Mouse (Mus musculus) liver, embryonic 14 days (tissue): ENCODE results near the gene Nlrp2. TPM values are rescaled to one million over a fixed set of nuclear protein-coding genes. Genes with fewer than 3 reads are reported as not detected.

ENCODE experiments used
- polyA plus RNA-seq: library from polyadenylated mRNA; depleted of rRNA; stranded (reverse); fragments of >200 nt; gene quantifications from 2 replicates; pipeline ENCODE4 v1.2.3, GENCODE M21; 2012; rRNA removed

Nlrp2 gene
- polyA plus RNA-seq = not detected in 2 replicates

GRCm38 (mm10) chr7:5350935-5351334 lies at the start of gene Nlrp2:
TSS of gene Nlrp2 (minus strand) at chr7:5351035.

GRCm38 (mm10) chr7:5350237-5350636 lies 598 bp downstream of the Nlrp2 start, which contains the start of gene Gm5065:
TSS of gene Gm5065 (plus strand) at chr7:5350537.

Other genes with a start within 250 kb of the Nlrp2 start
- not detected in 2 replicates for gene Rfpl4, start 234.1 kb downstream of the Nlrp2 start, polyA plus RNA-seq
- 0.14 and 0.20 TPM in 2 replicates for gene Rasl2-9, start 225.1 kb downstream of the Nlrp2 start, polyA plus RNA-seq
- not detected in 2 replicates for gene Vmn1r55, start 201.4 kb downstream of the Nlrp2 start, polyA plus RNA-seq
- gene Vmn1r56, start 154.3 kb downstream of the Nlrp2 start, polyA plus RNA-seq = not detected in 2 replicates
- gene Vmn1r57, start 132.5 kb downstream of the Nlrp2 start, polyA plus RNA-seq = not detected in 2 replicates
- gene Gm5065, start 498 bp downstream of the Nlrp2 start, polyA plus RNA-seq = not detected in 2 replicates
- gene Vmn1r58, start 62.4 kb upstream of the Nlrp2 start, polyA plus RNA-seq = not detected in 2 replicates
- not detected in 2 replicates for gene Vmn1r59, start 105.7 kb upstream of the Nlrp2 start, polyA plus RNA-seq
- gene Vmn2r28, start 142.9 kb upstream of the Nlrp2 start, polyA plus RNA-seq = not detected in 2 replicates
- not detected in 2 replicates for gene Vmn1r60, start 196.3 kb upstream of the Nlrp2 start, polyA plus RNA-seq